Mouse (Mus musculus) spleen, adult 2 months (tissue): ENCODE measurements around the gene Ephb3.
"Not testable (repeated sequence)": the region's sequence is repeated elsewhere in the genome, so short reads cannot be mapped to it uniquely, and the experiment has no call there.

Experiments
- CTCF ChIP-seq: fragments of 200-500 bp; IDR thresholded peaks from 2 replicates; pipeline ENCODE4 v1.5.1; 2011; ENCODE audit warnings: mild to moderate bottlenecking, inconsistent platforms; ENCODE audit not compliant: insufficient read depth, insufficient read length, insufficient replicate concordance; ENCODE audit errors: extremely low read depth
- POLR2A ChIP-seq: fragments of 200-500 bp; IDR thresholded peaks from 2 replicates; pipeline ENCODE4 v1.6.1; 2011; ENCODE audit warnings: low read depth, low read length, inconsistent platforms

DNA sequence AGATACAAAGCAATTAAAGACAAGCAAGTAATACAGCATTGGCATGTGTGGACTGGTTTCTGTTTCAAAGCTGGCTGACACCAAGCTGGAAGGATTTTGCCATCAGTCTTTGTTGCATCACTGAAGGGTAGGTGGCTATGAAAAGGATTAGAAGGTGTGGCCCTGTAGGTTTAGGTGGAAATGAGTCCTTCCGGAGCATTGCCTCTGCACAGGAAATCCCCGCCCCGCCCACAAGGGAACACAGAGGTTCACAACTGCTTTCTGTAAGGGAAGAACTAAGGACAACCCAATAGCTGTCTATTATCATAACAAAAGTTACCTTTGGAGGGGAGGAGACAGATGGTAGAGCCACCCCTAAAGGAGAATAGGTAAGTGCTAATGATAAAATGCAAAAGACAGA lies 41.1 kb upstream of the Ephb3 start:
- TF ChIP-seq POLR2A, CTCF: not testable (repeated sequence)
